In genomic region chr13:6829882-6830281, GRCm38 (mm10) we compare ENCODE assay signal across 30 mouse cellular contexts.
DNase-seq lines count a peak whose midpoint lies in the region; ATAC-seq and TF ChIP-seq lines count a peak whose summit lies in the region.
"Had no signal": no experiment of that assay in that cellular context is flagged by ENCODE, and none has a peak within 500 bp of the region (broad histone marks: within the 10 kb centered on the region; RNA-seq: fewer than 3 reads in every experiment).

No protein-coding gene starts in this region.

- H3K9ac ChIP-seq in forebrain, embryonic 14.5 days (ENCODE audit: low read length), result no peak overlapping the region
- H3K9ac ChIP-seq in kidney, embryonic 16.5 days (replicated peaks; ENCODE audit: low read length), result no peak overlapping the region
- no peak overlapping the region for H3K9ac ChIP-seq in midbrain, postnatal 0 days (replicated peaks; ENCODE audit: low read length, poor library complexity, severe bottlenecking)
- H3K9ac ChIP-seq: embryonic facial prominence, embryonic 13.5 days; liver, embryonic 15.5 days; lung, embryonic 15.5 days; midbrain, embryonic 15.5 days; neural tube, embryonic 15.5 days; stomach, embryonic 15.5 days had no signal

- H3K4me3 ChIP-seq in forebrain, embryonic 14.5 days (ENCODE audit: low read depth, low read length), result no peak overlapping the region
- H3K4me3 ChIP-seq in forebrain, embryonic 10.5 days, result no peak overlapping the region
- no peak overlapping the region for H3K4me3 ChIP-seq in kidney, embryonic 16.5 days (ENCODE audit: low read length)
- H3K4me3 ChIP-seq in midbrain, postnatal 0 days (ENCODE audit: low read depth, low read length), result no peak overlapping the region
- no peak overlapping the region for H3K4me3 ChIP-seq in midbrain, embryonic 10.5 days
- no peak overlapping the region for H3K4me3 ChIP-seq in thymus, adult 2 months (ENCODE audit: control insufficient read depth, insufficient read depth, low read length)
- H3K4me3 ChIP-seq: embryonic facial prominence, embryonic 13.5 days; erythroblast, embryonic 14.5 days; gastrocnemius, adult 2 months; left cerebral cortex, adult 2 months; liver, embryonic 15.5 days; lung, embryonic 15.5 days; midbrain, embryonic 15.5 days; myocyte; neural tube, embryonic 15.5 days; stomach, embryonic 15.5 days had no signal

- no peaks in the 10 kb centered on the region for H3K36me3 ChIP-seq in forebrain, embryonic 14.5 days (ENCODE audit: control insufficient read depth, insufficient read depth, low read length)
- H3K36me3 ChIP-seq in forebrain, embryonic 10.5 days (replicated peaks), result no peaks in the 10 kb centered on the region
- H3K36me3 ChIP-seq in kidney, embryonic 16.5 days (ENCODE audit: insufficient read depth, low read length), result no peaks in the 10 kb centered on the region
- no peaks in the 10 kb centered on the region for H3K36me3 ChIP-seq in midbrain, postnatal 0 days (ENCODE audit: insufficient read depth, low read length)
- H3K36me3 ChIP-seq in midbrain, embryonic 10.5 days, result no peaks in the 10 kb centered on the region
- H3K36me3 ChIP-seq in thymus, adult 2 months (ENCODE audit: control insufficient read depth, insufficient read depth, low read length), result no peaks in the 10 kb centered on the region
- H3K36me3 ChIP-seq: embryonic facial prominence, embryonic 13.5 days; liver, embryonic 15.5 days; lung, embryonic 15.5 days; midbrain, embryonic 15.5 days; neural tube, embryonic 15.5 days; stomach, embryonic 15.5 days had no signal

- no peak for TF ChIP-seq CTCF in midbrain, postnatal 0 days (IDR thresholded peaks at IDR 0.05)
- no peak for TF ChIP-seq CTCF in thymus, adult 2 months (IDR thresholded peaks at IDR 0.05; ENCODE audit: borderline replicate concordance, control insufficient read depth, extremely low read depth, insufficient read depth, low read length, poor library complexity)

- peak; percentile 19 for DNase-seq in forebrain, embryonic 14.5 days (ENCODE audit: low spot score)
- no peak for DNase-seq in forebrain, embryonic 10.5 days (ENCODE audit: extremely low spot score, low spot score)
- DNase-seq in kidney, adult 11 months, result peak; percentile 29
- peak; percentile 14 for DNase-seq in midbrain, postnatal 0 days (ENCODE audit: low spot score)
- no peak for DNase-seq in midbrain, embryonic 10.5 days (ENCODE audit: low spot score)
- DNase-seq in kidney, postnatal 25 days, result peak; percentile 26 to 38
- DNase-seq in thymus, adult 2 months, result no peak
- DNase-seq: adrenal gland, adult 8-10 months; cerebellum, adult 8-10 months; cerebellum, postnatal 36 days; embryo, embryonic 11 days; gastrocnemius, adult 2 months; heart, postnatal 36 days; layer of hippocampus, adult 9-11 months; lung, postnatal 4 days; right cerebral cortex, adult 18-20 months; thymus, postnatal 36 days had no signal

- H3K27ac ChIP-seq in forebrain, embryonic 14.5 days (ENCODE audit: low read depth, low read length), result no peak overlapping the region
- no peak overlapping the region for H3K27ac ChIP-seq in forebrain, embryonic 10.5 days
- no peak overlapping the region for H3K27ac ChIP-seq in kidney, embryonic 16.5 days (ENCODE audit: low read length)
- no peak overlapping the region for H3K27ac ChIP-seq in midbrain, postnatal 0 days (ENCODE audit: low read depth, low read length)
- H3K27ac ChIP-seq in midbrain, embryonic 10.5 days (replicated peaks), result no peak overlapping the region
- no peak overlapping the region for H3K27ac ChIP-seq in thymus, adult 2 months (ENCODE audit: control insufficient read depth, insufficient read depth, low read length)
- H3K27ac ChIP-seq: embryonic facial prominence, embryonic 13.5 days; gastrocnemius, adult 2 months; kidney, postnatal 0 days; left cerebral cortex, adult 2 months; liver, embryonic 15.5 days; lung, embryonic 15.5 days; midbrain, embryonic 15.5 days; neural tube, embryonic 15.5 days; stomach, embryonic 15.5 days had no signal

- no peaks in the 10 kb centered on the region for H3K27me3 ChIP-seq in forebrain, embryonic 14.5 days (replicated peaks; ENCODE audit: control insufficient read depth, insufficient read depth, low read length)
- no peaks in the 10 kb centered on the region for H3K27me3 ChIP-seq in forebrain, embryonic 10.5 days (ENCODE audit: poor library complexity, severe bottlenecking)
- no peaks in the 10 kb centered on the region for H3K27me3 ChIP-seq in kidney, embryonic 16.5 days (ENCODE audit: insufficient read depth, low read length)
- no peaks in the 10 kb centered on the region for H3K27me3 ChIP-seq in midbrain, postnatal 0 days (ENCODE audit: insufficient read depth, low read length)
- H3K27me3 ChIP-seq in midbrain, embryonic 10.5 days (ENCODE audit: low read depth, poor library complexity, severe bottlenecking), result no peaks in the 10 kb centered on the region
- H3K27me3 ChIP-seq in thymus, adult 2 months (ENCODE audit: control insufficient read depth, insufficient read depth, low read length), result no peaks in the 10 kb centered on the region
- H3K27me3 ChIP-seq: embryonic facial prominence, embryonic 13.5 days; liver, embryonic 15.5 days; lung, embryonic 15.5 days; midbrain, embryonic 15.5 days; neural tube, embryonic 15.5 days; stomach, embryonic 15.5 days had no signal

- H3K9me3 ChIP-seq in forebrain, embryonic 14.5 days (replicated peaks; ENCODE audit: control insufficient read depth, low read length), result no peaks in the 10 kb centered on the region
- H3K9me3 ChIP-seq in forebrain, embryonic 10.5 days, result peaks cover 8% of the 10 kb centered on the region; the same call in 1 of the 2 replicates
- no peaks in the 10 kb centered on the region for H3K9me3 ChIP-seq in kidney, embryonic 16.5 days (ENCODE audit: low read length)
- H3K9me3 ChIP-seq in midbrain, postnatal 0 days (ENCODE audit: low read length), result no peaks in the 10 kb centered on the region
- no peaks in the 10 kb centered on the region; the same call in 1 of the 2 replicates for H3K9me3 ChIP-seq in midbrain, embryonic 10.5 days (replicated peaks)
- H3K9me3 ChIP-seq: embryonic facial prominence, embryonic 13.5 days; liver, embryonic 15.5 days; lung, embryonic 15.5 days; midbrain, embryonic 15.5 days; neural tube, embryonic 15.5 days; stomach, embryonic 15.5 days had no signal

- no peak for ATAC-seq in forebrain, embryonic 14.5 days
- ATAC-seq in kidney, embryonic 16.5 days (ENCODE audit: low FRiP score, low TSS enrichment), result no peak
- no peak for ATAC-seq in midbrain, postnatal 0 days (ENCODE audit: low FRiP score)
- ATAC-seq: activated CD4-positive, CD25-positive, alpha-beta regulatory T cell, adult 4 months; midbrain, embryonic 15.5 days; Patski had no signal

- TF ChIP-seq POLR2A in thymus, adult 2 months (IDR thresholded peaks at IDR 0.05; ENCODE audit: control insufficient read depth, extremely low read depth, insufficient read depth, low read length, poor library complexity), result no peak

- H3K4me2 ChIP-seq in forebrain, embryonic 14.5 days (ENCODE audit: low read length), result no peak overlapping the region
- no peak overlapping the region for H3K4me2 ChIP-seq in kidney, embryonic 16.5 days (replicated peaks; ENCODE audit: low read depth, low read length)
- no peak overlapping the region for H3K4me2 ChIP-seq in midbrain, postnatal 0 days (ENCODE audit: low read depth, low read length, poor library complexity, severe bottlenecking)
- H3K4me2 ChIP-seq: embryonic facial prominence, embryonic 13.5 days; liver, embryonic 15.5 days; lung, embryonic 15.5 days; midbrain, embryonic 15.5 days; neural tube, embryonic 15.5 days; stomach, embryonic 15.5 days had no signal

- H3K4me1 ChIP-seq in forebrain, embryonic 14.5 days (ENCODE audit: control insufficient read depth, insufficient read depth, low read length), result no peaks in the 10 kb centered on the region
- H3K4me1 ChIP-seq in forebrain, embryonic 10.5 days, result no peaks in the 10 kb centered on the region
- no peaks in the 10 kb centered on the region for H3K4me1 ChIP-seq in kidney, embryonic 16.5 days (ENCODE audit: insufficient read depth, low read length)
- no peaks in the 10 kb centered on the region for H3K4me1 ChIP-seq in midbrain, postnatal 0 days (ENCODE audit: insufficient read depth, low read length)
- no peaks in the 10 kb centered on the region for H3K4me1 ChIP-seq in midbrain, embryonic 10.5 days
- no peaks in the 10 kb centered on the region for H3K4me1 ChIP-seq in thymus, adult 2 months (replicated peaks; ENCODE audit: control insufficient read depth, insufficient read depth, low read length)
- H3K4me1 ChIP-seq: embryonic facial prominence, embryonic 13.5 days; liver, embryonic 15.5 days; lung, embryonic 15.5 days; midbrain, embryonic 15.5 days; neural tube, embryonic 15.5 days; stomach, embryonic 15.5 days had no signal

- WGBS in forebrain, embryonic 14.5 days, result 39% methylated on average over 1 of the region's 1 CpGs
- 83% methylated on average over 1 of the region's 1 CpGs for WGBS in forebrain, embryonic 10.5 days
- 57% methylated on average over 1 of the region's 1 CpGs for WGBS in kidney, embryonic 16.5 days
- 54% methylated on average over 1 of the region's 1 CpGs for WGBS in midbrain, postnatal 0 days
- 60% methylated on average over 1 of the region's 1 CpGs for WGBS in midbrain, embryonic 10.5 days
- 90% methylated on average over 1 of the region's 1 CpGs for WGBS in thymus, adult 2 months

Comparison
In these comparisons a context has a peak if more than half of its experiments do, and no peak if none do; other contexts are left out.
1. DNase-seq: peak in forebrain, embryonic 14.5 days (single experiment), kidney, adult 11 months (single experiment), midbrain, postnatal 0 days (single experiment) and kidney, postnatal 25 days (2 of 2); none in forebrain, embryonic 10.5 days (single experiment), midbrain, embryonic 10.5 days (single experiment) and thymus, adult 2 months (single experiment).